Mouse (Mus musculus): ENCODE results near the gene Dab2ip. TPM values are rescaled to one million over a fixed set of nuclear protein-coding genes. Genes with fewer than 3 reads are reported as not detected.

Dab2ip gene
- total and polyA plus RNA-seq, 3 experiments, result 4.9 to 15.6 (median 7.8) TPM

GRCm38 (mm10) chr2:35715485-35715884 lies 157.4 kb downstream of the Dab2ip start:
- Histone ChIP-seq H3K9me3 (replicated peaks; ENCODE audit: low read length) (no peaks in the 10 kb centered on the region), H3K36me3 (replicated peaks in 1 of 2; ENCODE audit: control insufficient read depth in 1 of 2, insufficient read depth in 1 of 2, low read length in 1 of 2) (peaks cover 58 to 91% of the 10 kb centered on the region in 2 experiments), H3K27me3 (replicated peaks) (no peaks in the 10 kb centered on the region), H3K4me2 (ENCODE audit: insufficient read depth, low read depth, poor library complexity, severe bottlenecking) (no peak overlapping the region), H3K79me2 (replicated peaks; ENCODE audit: control insufficient read depth, extremely low read depth, insufficient read depth, poor library complexity, severe bottlenecking) (no peaks in the 10 kb centered on the region), H3K4me3 (replicated peaks in 1 of 3; ENCODE audit: low read depth in 2 of 3, low read length in 2 of 3, poor library complexity in 1 of 3) (peak overlapping the region in 1 of 3 experiments; percentile 20), H3K27ac (ENCODE audit: insufficient read depth, low read depth) (no peak overlapping the region), H3K9ac (ENCODE audit: insufficient read depth, low read depth) (no peak overlapping the region), H3K4me1 (ENCODE audit: control insufficient read depth in 1 of 2, insufficient read depth in 2 of 2) (peaks cover 3 to 43% of the 10 kb centered on the region in 2 experiments)
- no peak for DNase-seq (ENCODE audit: extremely low read depth)
- in situ Hi-C loops (cut with MboI; ENCODE audit: low pct_ligation_motif_present, low pct_unique_long_range_greater_than_20kb, low sequenced_read_pairs) (no loop called here), dilution Hi-C loops (cut with MboI; ENCODE audit: extremely low pct_ligation_motif_present, extremely low pct_unique_long_range_greater_than_20kb, low sequenced_read_pairs) (no loop called here)
- TF ChIP-seq USF2 (conservative IDR thresholded peaks at IDR 0.05; ENCODE audit: low read depth, low read length) (no peak), JUND (conservative IDR thresholded peaks at IDR 0.05; ENCODE audit: low read depth, low read length) (no peak), BHLHE40 (IDR thresholded peaks at IDR 0.05; ENCODE audit: low read depth, low read length) (no peak), ZC3H11A (IDR thresholded peaks at IDR 0.05; ENCODE audit: low read depth, low read length) (no peak), HCFC1 (IDR thresholded peaks at IDR 0.05; ENCODE audit: low read depth, low read length) (no peak), CHD2 (IDR thresholded peaks at IDR 0.05; ENCODE audit: low read length) (no peak), SIN3A (IDR thresholded peaks at IDR 0.05; ENCODE audit: low read length) (no peak), NRF1 (IDR thresholded peaks at IDR 0.05; ENCODE audit: low read depth, low read length) (no peak), JUN (IDR thresholded peaks at IDR 0.05; ENCODE audit: insufficient read depth, low read depth, low read length) (no peak), MEF2A (IDR thresholded peaks at IDR 0.05; ENCODE audit: borderline replicate concordance, low read depth, low read length) (no peak), EP300 (IDR thresholded peaks at IDR 0.05; ENCODE audit: low read length) (no peak), TCF12 (IDR thresholded peaks at IDR 0.05; ENCODE audit: low read depth, low read length) (no peak)

DNA sequence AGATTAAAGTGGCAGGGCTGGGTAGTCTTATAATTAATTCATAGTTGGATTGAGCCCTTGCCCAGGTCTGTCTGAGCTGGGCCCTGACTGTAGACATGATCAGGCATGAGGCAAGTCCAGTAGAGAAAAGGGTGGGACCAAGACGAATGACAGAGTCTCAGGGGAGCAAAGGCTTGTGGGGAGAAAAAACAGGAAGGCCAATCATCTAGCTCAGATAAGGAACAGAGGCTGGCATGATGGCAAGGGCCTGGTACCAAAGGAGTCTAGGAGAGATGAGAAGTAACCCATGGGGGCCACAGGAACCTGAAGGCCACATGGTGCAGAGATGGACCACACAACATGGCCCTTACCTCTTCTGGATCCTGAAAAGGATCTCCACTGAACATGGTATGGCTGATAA lies 158.1 kb downstream of the Dab2ip start:
- Histone ChIP-seq H3K9me3 (replicated peaks; ENCODE audit: low read length) (no peaks in the 10 kb centered on the region), H3K4me1 (ENCODE audit: control insufficient read depth in 1 of 2, insufficient read depth in 2 of 2) (peaks cover 3 to 43% of the 10 kb centered on the region in 2 experiments), H3K27ac (ENCODE audit: insufficient read depth, low read depth) (no peak overlapping the region), H3K36me3 (replicated peaks in 1 of 2; ENCODE audit: control insufficient read depth in 1 of 2, insufficient read depth in 1 of 2, low read length in 1 of 2) (peaks cover 58 to 91% of the 10 kb centered on the region in 2 experiments), H3K79me2 (replicated peaks; ENCODE audit: control insufficient read depth, extremely low read depth, insufficient read depth, poor library complexity, severe bottlenecking) (no peaks in the 10 kb centered on the region), H3K27me3 (replicated peaks) (no peaks in the 10 kb centered on the region), H3K9ac (ENCODE audit: insufficient read depth, low read depth) (no peak overlapping the region), H3K4me3 (replicated peaks in 1 of 3; ENCODE audit: low read depth in 2 of 3, low read length in 2 of 3, poor library complexity in 1 of 3) (no peak overlapping the region), H3K4me2 (ENCODE audit: insufficient read depth, low read depth, poor library complexity, severe bottlenecking) (no peak overlapping the region)
- no peak for TF ChIP-seq HCFC1 (IDR thresholded peaks at IDR 0.05; ENCODE audit: low read depth, low read length)
- TF ChIP-seq MYC (IDR thresholded peaks at IDR 0.05; ENCODE audit: low read depth, low read length), result 0 out of 2 replicates have a peak, but pooled peaks have one; percentile 1
- DNase-seq (ENCODE audit: extremely low read depth), result peak; percentile 60
- dilution Hi-C loops (cut with MboI; ENCODE audit: extremely low pct_ligation_motif_present, extremely low pct_unique_long_range_greater_than_20kb, low sequenced_read_pairs) (no loop called here), in situ Hi-C loops (cut with MboI; ENCODE audit: low pct_ligation_motif_present, low pct_unique_long_range_greater_than_20kb, low sequenced_read_pairs) (no loop called here)

DNA sequence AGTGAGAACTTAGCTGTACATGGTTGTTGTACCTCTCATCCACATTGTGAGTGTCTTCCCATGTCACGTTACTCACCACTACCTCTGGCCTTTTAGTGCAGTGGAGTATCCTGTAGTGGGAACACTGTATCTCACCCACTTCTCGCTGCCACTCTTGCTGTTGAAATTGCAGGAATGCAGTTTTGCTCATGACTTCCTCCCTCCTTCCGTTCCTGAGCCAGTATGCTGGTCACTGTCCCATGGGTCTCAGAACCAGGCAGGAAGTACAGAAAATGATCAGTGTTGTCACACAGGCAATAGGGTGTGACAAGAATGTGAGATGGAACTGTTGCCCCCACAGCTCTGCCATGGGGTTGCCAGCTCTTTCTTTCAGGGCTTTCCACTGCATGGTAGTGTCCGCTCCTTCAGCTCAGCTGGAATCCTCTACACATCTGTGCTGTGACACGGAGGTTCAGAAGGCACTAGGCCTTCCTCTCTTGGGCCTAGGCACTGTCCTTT lies 160.0 kb downstream of the Dab2ip start:
- Histone ChIP-seq H3K4me2 (ENCODE audit: insufficient read depth, low read depth, poor library complexity, severe bottlenecking) (no peak overlapping the region), H3K36me3 (replicated peaks in 1 of 2; ENCODE audit: control insufficient read depth in 1 of 2, insufficient read depth in 1 of 2, low read length in 1 of 2) (peaks cover 69 to 92% of the 10 kb centered on the region in 2 experiments), H3K79me2 (replicated peaks; ENCODE audit: control insufficient read depth, extremely low read depth, insufficient read depth, poor library complexity, severe bottlenecking) (no peaks in the 10 kb centered on the region), H3K27me3 (replicated peaks) (no peaks in the 10 kb centered on the region), H3K9me3 (replicated peaks; ENCODE audit: low read length) (no peaks in the 10 kb centered on the region), H3K4me3 (replicated peaks in 1 of 3; ENCODE audit: low read depth in 2 of 3, low read length in 2 of 3, poor library complexity in 1 of 3) (no peak overlapping the region), H3K9ac (ENCODE audit: insufficient read depth, low read depth) (no peak overlapping the region), H3K27ac (ENCODE audit: insufficient read depth, low read depth) (no peak overlapping the region), H3K4me1 (ENCODE audit: control insufficient read depth in 1 of 2, insufficient read depth in 2 of 2) (peaks cover 7 to 56% of the 10 kb centered on the region in 2 experiments)
- dilution Hi-C loops (cut with MboI; ENCODE audit: extremely low pct_ligation_motif_present, extremely low pct_unique_long_range_greater_than_20kb, low sequenced_read_pairs), result no loop called here
- TF ChIP-seq POLR2AphosphoS2 (IDR thresholded peaks at IDR 0.05; ENCODE audit: low read depth, low read length), result no peak
- no peak for TF ChIP-seq MAX (IDR thresholded peaks at IDR 0.05; ENCODE audit: low read length)
- TF ChIP-seq JUN (IDR thresholded peaks at IDR 0.05; ENCODE audit: insufficient read depth, low read depth, low read length), result no peak
- TF ChIP-seq USF2 (conservative IDR thresholded peaks at IDR 0.05; ENCODE audit: low read depth, low read length), result no peak
- no peak for TF ChIP-seq PAX5 (IDR thresholded peaks at IDR 0.05; ENCODE audit: low read length)
- no peak for TF ChIP-seq TBP (conservative IDR thresholded peaks at IDR 0.05; ENCODE audit: low read depth, low read length)
- TF ChIP-seq MAZ (IDR thresholded peaks at IDR 0.05; ENCODE audit: low read depth, low read length), result no peak
- no peak for TF ChIP-seq IRF4 (IDR thresholded peaks at IDR 0.05; ENCODE audit: low read depth, low read length)
- TF ChIP-seq GABPA (IDR thresholded peaks at IDR 0.05; ENCODE audit: insufficient replicate concordance, low read depth, low read length), result no peak
- no peak for TF ChIP-seq HCFC1 (IDR thresholded peaks at IDR 0.05; ENCODE audit: low read depth, low read length)
- TF ChIP-seq RCOR1 (conservative IDR thresholded peaks at IDR 0.05; ENCODE audit: low read depth, low read length), result no peak
- TF ChIP-seq MXI1 (IDR thresholded peaks at IDR 0.05; ENCODE audit: low read depth, low read length), result no peak
- TF ChIP-seq KAT2A (IDR thresholded peaks at IDR 0.05; ENCODE audit: insufficient replicate concordance, low read length), result no peak
- TF ChIP-seq USF1 (IDR thresholded peaks at IDR 0.05; ENCODE audit: low read depth, low read length), result no peak
- no peak for TF ChIP-seq POLR2A (IDR thresholded peaks at IDR 0.05; ENCODE audit: low read depth, low read length)
- in situ Hi-C loops (cut with MboI; ENCODE audit: low pct_ligation_motif_present, low pct_unique_long_range_greater_than_20kb, low sequenced_read_pairs), result no loop called here
- no peak for DNase-seq (ENCODE audit: extremely low read depth)
